Mouse (Mus musculus) testis, postnatal 14 days (tissue): ENCODE measurements around the gene Slc37a1.
"Not testable (repeated sequence)": the region's sequence is repeated elsewhere in the genome, so short reads cannot be mapped to it uniquely, and the experiment has no call there.

Experiments used
- DNase-seq: peaks from one replicate; pipeline ENCODE4 v3.0.0; 2021; ENCODE audit warnings: low spot score

Gene Slc37a1

GRCm38 (mm10) chr17:31353255-31353654, 66.7 kb downstream of the Slc37a1 start:
- no peak for DNase-seq

GRCm38 (mm10) chr17:31354684-31355083, 68.1 kb downstream of the Slc37a1 start:
- not testable (repeated sequence) for DNase-seq

GRCm38 (mm10) chr17:31355792-31356502, 69.4 kb downstream of the Slc37a1 start:
- DNase-seq, result no peak

GRCm38 (mm10) chr17:31360582-31360981, 74.0 kb downstream of the Slc37a1 start:
- DNase-seq, result no peak

GRCm38 (mm10) chr17:31365586-31366166, 79.1 kb downstream of the Slc37a1 start:
- no peak for DNase-seq

- DNase-seq, result no peak
Measured at GRCm38 (mm10) chr17:31370221-31370620, 83.6 kb downstream of the Slc37a1 start.

- no peak for DNase-seq
Measured at GRCm38 (mm10) chr17:31370931-31371330, 84.3 kb downstream of the Slc37a1 start.

- peak; percentile 14 for DNase-seq
Measured at GRCm38 (mm10) chr17:31377961-31378360, 91.4 kb downstream of the Slc37a1 start.

GRCm38 (mm10) chr17:31378361-31378761, 91.8 kb downstream of the Slc37a1 start:
- no peak for DNase-seq

GRCm38 (mm10) chr17:31379086-31379485, 92.5 kb downstream of the Slc37a1 start:
- no peak for DNase-seq

- DNase-seq, result no peak
Measured at GRCm38 (mm10) chr17:31379863-31380262, 93.3 kb downstream of the Slc37a1 start.

GRCm38 (mm10) chr17:31383320-31383719, 96.7 kb downstream of the Slc37a1 start:
- DNase-seq, result no peak

- peak; percentile 21 for DNase-seq
Measured at GRCm38 (mm10) chr17:31384968-31385627, 98.5 kb downstream of the Slc37a1 start.

GRCm38 (mm10) chr17:31385671-31386665, 99.4 kb downstream of the Slc37a1 start, which contains the start of gene Pde9a:
Gene Pde9a, plus strand, starts transcription at chr17:31386210.
- peak; percentile 25 for DNase-seq

GRCm38 (mm10) chr17:31386766-31387275, 100.2 kb downstream of the Slc37a1 start:
- DNase-seq, result no peak

- DNase-seq, result no peak
Measured at GRCm38 (mm10) chr17:31389432-31390050, 102.9 kb downstream of the Slc37a1 start.

GRCm38 (mm10) chr17:31391462-31391861, 104.9 kb downstream of the Slc37a1 start:
- DNase-seq, result no peak

GRCm38 (mm10) chr17:31392041-31392440, 105.4 kb downstream of the Slc37a1 start:
- DNase-seq, result no peak

- DNase-seq, result no peak
Measured at GRCm38 (mm10) chr17:31393811-31394210, 107.2 kb downstream of the Slc37a1 start.

- no peak for DNase-seq
Measured at GRCm38 (mm10) chr17:31400294-31400693, 113.7 kb downstream of the Slc37a1 start.
